Mouse (Mus musculus) midbrain, embryonic 15.5 days (tissue): ENCODE results near the gene 4930433I11Rik. TPM values are rescaled to one million over a fixed set of nuclear protein-coding genes. Genes with fewer than 3 reads are reported as not detected.
"Not testable (repeated sequence)": the region's sequence is repeated elsewhere in the genome, so short reads cannot be mapped to it uniquely, and the experiment has no call there.

Experiments
- ATAC-seq: fragments of 200-750 bp; cut with Nextera tagmentation; replicated peaks from 2 replicates; pipeline ENCODE4 v1.8.0; 2017; ENCODE audit warnings: moderate TSS enrichment
- H3K27ac ChIP-seq: fragments of 300-500 bp; sonication (generic); 2 replicates; pipeline ENCODE4 v1.5.1; 2015; ENCODE audit warnings: mild to moderate bottlenecking, inconsistent platforms
- H3K27me3 ChIP-seq: fragments of 300-500 bp; sonication (generic); replicated peaks from 2 replicates; pipeline ENCODE4 v1.6.1; 2015; ENCODE audit warnings: inconsistent platforms
- H3K36me3 ChIP-seq: fragments of 300-500 bp; sonication (generic); replicated peaks from 2 replicates; pipeline ENCODE4 v1.6.1; 2015; ENCODE audit warnings: inconsistent platforms
- H3K4me1 ChIP-seq: fragments of 300-500 bp; sonication (generic); 2 replicates; pipeline ENCODE4 v1.6.1; 2015; ENCODE audit warnings: inconsistent platforms
- H3K4me2 ChIP-seq: fragments of 300-500 bp; sonication (generic); 2 replicates; pipeline ENCODE4 v1.6.1; 2015; ENCODE audit warnings: inconsistent platforms, mild to moderate bottlenecking, moderate library complexity
- H3K4me3 ChIP-seq: fragments of 300-500 bp; sonication (generic); 2 replicates; pipeline ENCODE4 v1.5.1; 2015; ENCODE audit warnings: mild to moderate bottlenecking, inconsistent platforms
- H3K9ac ChIP-seq: fragments of 300-500 bp; sonication (generic); 2 replicates; pipeline ENCODE4 v1.6.1; 2015; ENCODE audit warnings: mild to moderate bottlenecking, inconsistent platforms
- H3K9me3 ChIP-seq: fragments of 300-500 bp; sonication (generic); 2 replicates; pipeline ENCODE4 v1.6.1; 2016; ENCODE audit warnings: inconsistent platforms
- WGBS: fragments of 180-500 bp; shearing (Covaris S2); methylation state at CpG from one replicate; pipeline ENCODE4 v1.1.7; 2015; ENCODE audit warnings: mixed read lengths; 5-methylcytosine and 5-hydroxymethylcytosine counted together
- polyA plus RNA-seq: library from polyadenylated mRNA; unstranded; fragments of >200 nt; fragmentation: Nextera tagmentation; extraction: Ambion mirVana; gene quantifications from 2 replicates; pipeline ENCODE4 v1.2.1, GENCODE M21; 2015

Gene 4930433I11Rik
- polyA plus RNA-seq = not detected in 2 replicates

GRCm38 (mm10) chr7:40987243-40987642 is at the start of gene 4930433I11Rik:
TSS of gene 4930433I11Rik (plus strand) at chr7:40987543.
- Histone ChIP-seq H3K27me3 (no peaks in the 10 kb centered on the region), H3K4me1 (no peaks in the 10 kb centered on the region), H3K27ac (no peak within 1 kb of the TSS), H3K36me3 (no peaks in the 10 kb centered on the region), H3K9ac (no peak within 1 kb of the TSS), H3K4me2 (no peak within 1 kb of the TSS), H3K9me3 (no peaks in the 10 kb centered on the region), H3K4me3 (no peak within 1 kb of the TSS)
- ATAC-seq = no peak
- 85% methylated on average over 1 of the region's 1 CpGs for WGBS

DNA sequence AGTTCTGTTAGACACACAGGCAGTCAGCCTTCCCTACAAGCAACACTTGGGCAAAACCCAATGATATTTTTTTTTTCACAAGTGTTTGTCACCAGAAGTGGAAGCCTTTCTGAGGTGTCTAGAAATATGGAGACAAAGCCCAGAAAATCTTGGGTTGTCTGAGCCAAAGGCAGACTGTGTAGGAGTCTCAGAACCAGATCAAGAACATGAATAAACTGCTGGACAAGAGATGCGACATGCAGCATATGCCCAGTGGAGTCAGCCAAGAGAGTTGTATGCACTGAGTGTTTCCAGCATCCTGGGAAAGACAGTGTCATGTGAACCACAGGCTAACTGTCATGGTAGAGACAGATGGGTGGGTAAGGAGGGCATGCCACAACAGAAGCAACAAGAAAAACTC is 48.0 kb upstream of the 4930433I11Rik start:
- 96% methylated on average over 1 of the region's 1 CpGs for WGBS

GRCm38 (mm10) chr7:40942233-40942935 is 45.0 kb upstream of the 4930433I11Rik start:
- no peaks in the 10 kb centered on the region for H3K4me1 ChIP-seq

More for the DNA sequence above, 48.0 kb upstream of the 4930433I11Rik start:
- Histone ChIP-seq H3K4me1 (no peaks in the 10 kb centered on the region), H3K4me3 (no peak overlapping the region), H3K9ac (no peak overlapping the region), H3K4me2 (no peak overlapping the region), H3K27ac (no peak overlapping the region), H3K9me3 (no peaks in the 10 kb centered on the region), H3K27me3 (no peaks in the 10 kb centered on the region), H3K36me3 (no peaks in the 10 kb centered on the region)
- no peak for ATAC-seq

GRCm38 (mm10) chr7:41032419-41032818 is 45.1 kb downstream of the 4930433I11Rik start, which contains the start of gene Gm4884:
TSS of gene Gm4884 (plus strand) at chr7:41032719.
- not testable (repeated sequence) for H3K36me3 ChIP-seq, H3K9ac ChIP-seq, H3K4me1 ChIP-seq, H3K27me3 ChIP-seq, H3K4me3 ChIP-seq, H3K9me3 ChIP-seq, ATAC-seq, H3K4me2 ChIP-seq, H3K27ac ChIP-seq
- WGBS = 89% methylated on average over 1 of the region's 1 CpGs

More at GRCm38 (mm10) chr7:40942233-40942935, 45.0 kb upstream of the 4930433I11Rik start:
- Histone ChIP-seq H3K36me3 (no peaks in the 10 kb centered on the region), H3K27me3 (no peaks in the 10 kb centered on the region), H3K9ac (no peak overlapping the region), H3K9me3 (no peaks in the 10 kb centered on the region), H3K4me3 (no peak overlapping the region), H3K27ac (no peak overlapping the region), H3K4me2 (no peak overlapping the region)
- ATAC-seq = peak; percentile 85
- 56% methylated on average over 3 of the region's 3 CpGs for WGBS

GRCm38 (mm10) chr7:41044058-41044457 is 56.7 kb downstream of the 4930433I11Rik start:
- not testable (repeated sequence) for H3K4me2 ChIP-seq, H3K27ac ChIP-seq, ATAC-seq, H3K27me3 ChIP-seq, H3K9ac ChIP-seq, H3K9me3 ChIP-seq, H3K36me3 ChIP-seq, H3K4me3 ChIP-seq, H3K4me1 ChIP-seq
- 54% methylated on average over 3 of the region's 3 CpGs for WGBS

Other genes with a start within 250 kb of the 4930433I11Rik start
- gene Vstm2b, start 89.2 kb upstream of the 4930433I11Rik start, polyA plus RNA-seq = 23.4 and 25.9 TPM in 2 replicates
- gene Gm4884, start 45.2 kb downstream of the 4930433I11Rik start, polyA plus RNA-seq = not detected in 2 replicates
- not detected in 2 replicates for gene Gm5592, start 166.3 kb downstream of the 4930433I11Rik start, polyA plus RNA-seq